Mouse (Mus musculus) bone marrow, adult 2 months (tissue): ENCODE results near the gene Ppp3ca.

ENCODE experiments used
- CTCF ChIP-seq: fragments of 200-500 bp; IDR thresholded peaks from 2 replicates; pipeline ENCODE4 v1.5.1; 2011; ENCODE audit warnings: low read length, control low read depth; ENCODE audit not compliant: control insufficient read depth, insufficient read depth
- POLR2A ChIP-seq: fragments of 200-500 bp; IDR thresholded peaks from 2 replicates; pipeline ENCODE4 v1.6.1; 2011; ENCODE audit warnings: low read depth, mild to moderate bottlenecking, control low read depth, low read length, borderline replicate concordance; ENCODE audit not compliant: control insufficient read depth

DNA sequence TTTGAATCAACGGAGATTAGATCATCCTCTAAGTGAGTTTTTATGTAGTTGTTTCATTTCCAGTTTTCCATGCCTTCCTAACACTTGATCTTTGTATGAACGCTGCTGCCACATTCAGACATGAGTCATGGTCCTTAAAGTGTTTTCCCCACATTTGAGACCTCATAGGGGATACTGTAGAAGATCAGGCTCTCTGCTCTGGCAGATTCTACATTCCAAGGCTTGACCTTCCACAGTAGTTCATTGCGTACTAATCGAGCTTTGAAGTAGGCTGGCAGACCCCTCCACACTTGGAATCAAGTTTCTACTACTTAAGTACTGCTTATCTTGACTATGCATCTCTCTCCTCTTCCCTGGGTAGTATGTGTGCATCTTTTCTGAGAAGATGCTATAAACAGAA lies 183.7 kb downstream of the Ppp3ca start:
- TF ChIP-seq CTCF (no peak), POLR2A (no peak)
